Mouse (Mus musculus): ENCODE results near the gene Tmem120a.

GRCm38 (mm10) chr5:135776546-135776945 lies 32.3 kb upstream of the Tmem120a start:
- no peak for TF ChIP-seq POLR2A (IDR thresholded peaks at IDR 0.05; ENCODE audit: control insufficient read depth, low read depth, low read length)
- no peak for TF ChIP-seq CTCF (IDR thresholded peaks at IDR 0.05; ENCODE audit: control insufficient read depth, insufficient read depth, insufficient replicate concordance, low read depth, low read length)

All from testis, adult 2 months (tissue).